Mouse (Mus musculus) CH12.LX (cell line): ENCODE measurements around the gene Hsf4. TPM values are rescaled to one million over a fixed set of nuclear protein-coding genes. Genes with fewer than 3 reads are reported as not detected.

Experiments
- DNase-seq: peaks from one replicate; pipeline ENCODE4 v3.0.0-alpha.2; 2013; ENCODE audit errors: extremely low read depth
- H3K27ac ChIP-seq: 2 replicates; pipeline ENCODE4 v1.5.1; 2012; ENCODE audit warnings: low read depth, mild to moderate bottlenecking, control low read depth, moderate library complexity; ENCODE audit not compliant: insufficient read depth
- H3K27me3 ChIP-seq: replicated peaks from 2 replicates; pipeline ENCODE3; 2012; ENCODE audit warnings: inconsistent platforms
- H3K36me3 ChIP-seq, 2 experiments: replicated peaks in 1 of 2; 2 replicates each; pipeline versions ENCODE3 to v1.6.1; 2012; ENCODE audit warnings: inconsistent platforms in 1 of 2, low read length in 1 of 2, mild to moderate bottlenecking in 1 of 2, mixed read lengths in 1 of 2, moderate library complexity in 1 of 2; ENCODE audit not compliant: control insufficient read depth in 1 of 2, insufficient read depth in 1 of 2
- H3K4me1 ChIP-seq, 2 experiments: 2 replicates each; pipeline ENCODE4 v1.6.1; 2012; ENCODE audit warnings: inconsistent platforms in 1 of 2, moderate library complexity in 1 of 2; ENCODE audit not compliant: insufficient read depth in 2 of 2, control insufficient read depth in 1 of 2
- H3K4me2 ChIP-seq: 2 replicates; pipeline ENCODE4 v1.6.1; 2012; ENCODE audit warnings: low read depth, mild to moderate bottlenecking, control low read depth; ENCODE audit not compliant: poor library complexity, insufficient read depth, severe bottlenecking
- H3K4me3 ChIP-seq, 3 experiments: fragments of 150-350 bp in 1 of 3; sonication (generic) in 1 of 3; replicated peaks in 1 of 3; 2 replicates each; pipeline versions ENCODE3 to v1.5.1; 2011 to 2012; ENCODE audit warnings: low read depth in 2 of 3, low read length in 2 of 3, mild to moderate bottlenecking in 2 of 3, moderate library complexity in 2 of 3, control low read depth in 1 of 3, improper control_type of control experiment in 1 of 3, inconsistent platforms in 1 of 3, mixed read lengths in 1 of 3; ENCODE audit not compliant: poor library complexity in 1 of 3
- H3K79me2 ChIP-seq: replicated peaks from 2 replicates; pipeline ENCODE4 v1.6.1; 2012; ENCODE audit warnings: mild to moderate bottlenecking, moderate library complexity; ENCODE audit not compliant: control insufficient read depth, poor library complexity, insufficient read depth, severe bottlenecking; ENCODE audit errors: extremely low read depth
- H3K9ac ChIP-seq: 2 replicates; pipeline ENCODE4 v1.6.1; 2012; ENCODE audit warnings: low read depth, mild to moderate bottlenecking, control low read depth, moderate library complexity; ENCODE audit not compliant: insufficient read depth
- H3K9me3 ChIP-seq: replicated peaks from 2 replicates; pipeline ENCODE3; 2012; ENCODE audit warnings: low read length, inconsistent platforms, mixed read lengths
- BHLHE40 ChIP-seq: IDR thresholded peaks from 2 replicates; pipeline ENCODE4 v1.6.1; 2011; ENCODE audit warnings: mild to moderate bottlenecking, low read depth, low read length, improper control_type of control experiment
- CHD1 ChIP-seq: IDR thresholded peaks from 2 replicates; pipeline ENCODE4 v1.6.1; 2012; ENCODE audit warnings: low read depth, low read length, improper control_type of control experiment, inconsistent platforms
- CTCF ChIP-seq, 2 experiments: IDR thresholded peaks in 1 of 2; conservative IDR thresholded peaks in 1 of 2; 2 replicates each; pipeline ENCODE4 v1.5.1; 2011 to 2012; ENCODE audit warnings: low read depth in 2 of 2, low read length in 2 of 2, improper control_type of control experiment in 1 of 2, inconsistent platforms in 1 of 2, mild to moderate bottlenecking in 1 of 2, moderate library complexity in 1 of 2
- E2F4 ChIP-seq: IDR thresholded peaks from 2 replicates; pipeline ENCODE4 v1.6.1; 2011; ENCODE audit warnings: low read depth, low read length, improper control_type of control experiment; ENCODE audit not compliant: insufficient replicate concordance
- GABPA ChIP-seq: IDR thresholded peaks from 2 replicates; pipeline ENCODE4 v1.6.1; 2012; ENCODE audit warnings: low read depth, low read length, improper control_type of control experiment, inconsistent platforms; ENCODE audit not compliant: insufficient replicate concordance
- IRF4 ChIP-seq: IDR thresholded peaks from 2 replicates; pipeline ENCODE4 v1.6.1; 2014; ENCODE audit warnings: low read depth, mild to moderate bottlenecking, inconsistent platforms, low read length, improper control_type of control experiment
- JUN ChIP-seq: IDR thresholded peaks from 2 replicates; pipeline ENCODE4 v1.6.1; 2011; ENCODE audit warnings: low read depth, mild to moderate bottlenecking, low read length, improper control_type of control experiment, moderate library complexity; ENCODE audit not compliant: insufficient read depth
- JUND ChIP-seq: conservative IDR thresholded peaks from 2 replicates; pipeline ENCODE4 v1.6.1; 2011; ENCODE audit warnings: low read depth, low read length, improper control_type of control experiment
- KAT2A ChIP-seq: IDR thresholded peaks from 2 replicates; pipeline ENCODE4 v1.6.1; 2012; ENCODE audit warnings: low read length, improper control_type of control experiment, inconsistent platforms; ENCODE audit not compliant: insufficient replicate concordance
- MEF2A ChIP-seq: IDR thresholded peaks from 2 replicates; pipeline ENCODE4 v1.6.1; 2014; ENCODE audit warnings: low read depth, mild to moderate bottlenecking, inconsistent platforms, low read length, improper control_type of control experiment, borderline replicate concordance
- MXI1 ChIP-seq: IDR thresholded peaks from 2 replicates; pipeline ENCODE4 v1.6.1; 2011; ENCODE audit warnings: mild to moderate bottlenecking, low read depth, low read length, improper control_type of control experiment
- NELFE ChIP-seq: IDR thresholded peaks from 2 replicates; pipeline ENCODE4 v1.6.1; 2011; ENCODE audit warnings: low read depth, low read length, improper control_type of control experiment
- NRF1 ChIP-seq: IDR thresholded peaks from 2 replicates; pipeline ENCODE4 v1.6.1; 2014; ENCODE audit warnings: low read depth, mild to moderate bottlenecking, inconsistent platforms, low read length, improper control_type of control experiment, moderate library complexity
- PAX5 ChIP-seq: IDR thresholded peaks from 2 replicates; pipeline ENCODE4 v1.6.1; 2012; ENCODE audit warnings: low read length, inconsistent platforms, mixed read lengths
- POLR2A ChIP-seq: IDR thresholded peaks from 2 replicates; pipeline ENCODE4 v1.6.1; 2011; ENCODE audit warnings: low read depth, mild to moderate bottlenecking, improper control_type of control experiment, low read length
- RAD21 ChIP-seq: IDR thresholded peaks from 2 replicates; pipeline ENCODE4 v1.6.1; 2011; ENCODE audit warnings: low read depth, mild to moderate bottlenecking, low read length, improper control_type of control experiment, moderate library complexity
- SIN3A ChIP-seq: IDR thresholded peaks from 2 replicates; pipeline ENCODE4 v1.6.1; 2012; ENCODE audit warnings: low read length, improper control_type of control experiment, inconsistent platforms
- SMC3 ChIP-seq: IDR thresholded peaks from 2 replicates; pipeline ENCODE4 v1.6.1; 2011; ENCODE audit warnings: low read depth, low read length, improper control_type of control experiment
- TBP ChIP-seq: conservative IDR thresholded peaks from 2 replicates; pipeline ENCODE4 v1.6.1; 2011; ENCODE audit warnings: low read depth, low read length, improper control_type of control experiment
- TCF12 ChIP-seq: IDR thresholded peaks from 2 replicates; pipeline ENCODE4 v1.6.1; 2014; ENCODE audit warnings: low read depth, mild to moderate bottlenecking, inconsistent platforms, low read length, improper control_type of control experiment
- UBTF ChIP-seq: IDR thresholded peaks from 2 replicates; pipeline ENCODE4 v1.6.1; 2012; ENCODE audit warnings: low read depth, mild to moderate bottlenecking, inconsistent platforms, low read length, improper control_type of control experiment, moderate library complexity
- USF1 ChIP-seq: IDR thresholded peaks from 2 replicates; pipeline ENCODE4 v1.6.1; 2014; ENCODE audit warnings: low read depth, mild to moderate bottlenecking, inconsistent platforms, low read length, improper control_type of control experiment
- ZC3H11A ChIP-seq: IDR thresholded peaks from 2 replicates; pipeline ENCODE4 v1.6.1; 2012; ENCODE audit warnings: low read depth, mild to moderate bottlenecking, inconsistent platforms, low read length, improper control_type of control experiment
- ZKSCAN1 ChIP-seq: IDR thresholded peaks from 2 replicates; pipeline ENCODE4 v1.6.1; 2012; ENCODE audit warnings: low read depth, inconsistent platforms, low read length, improper control_type of control experiment, borderline replicate concordance
- dilution Hi-C: fragments of 300-500 bp; cut with MboI; formaldehyde crosslinking; loops from 2 replicates; pipeline ENCODE4 v1.14.3; 2020; ENCODE audit warnings: low sequenced_read_pairs; ENCODE audit not compliant: extremely low pct_unique_long_range_greater_than_20kb, extremely low pct_ligation_motif_present
- in situ Hi-C: fragments of 300-500 bp; cut with MboI; formaldehyde crosslinking; loops from 3 replicates; pipeline ENCODE4 v1.14.3; 2019; ENCODE audit warnings: low sequenced_read_pairs, low pct_ligation_motif_present, low pct_unique_long_range_greater_than_20kb, mixed read lengths
- polyA plus RNA-seq: library from polyadenylated mRNA; unstranded; fragments of >175 nt; gene quantifications from 2 replicates; pipeline ENCODE4 v1.2.1, GENCODE M21; 2012; ENCODE audit warnings: low read depth; ENCODE audit not compliant: insufficient read length
- total RNA-seq, 2 experiments: library from RNA; depleted of rRNA; stranded (reverse); fragments of 300-350 nt in 1 of 2; fragments of >200 nt in 1 of 2; gene quantifications; 2 replicates each; pipeline ENCODE4 v1.2.3; 2012 to 2014

Gene Hsf4
- total and polyA plus RNA-seq, 3 experiments: 0.08 TPM; not detected in 2

DNA sequence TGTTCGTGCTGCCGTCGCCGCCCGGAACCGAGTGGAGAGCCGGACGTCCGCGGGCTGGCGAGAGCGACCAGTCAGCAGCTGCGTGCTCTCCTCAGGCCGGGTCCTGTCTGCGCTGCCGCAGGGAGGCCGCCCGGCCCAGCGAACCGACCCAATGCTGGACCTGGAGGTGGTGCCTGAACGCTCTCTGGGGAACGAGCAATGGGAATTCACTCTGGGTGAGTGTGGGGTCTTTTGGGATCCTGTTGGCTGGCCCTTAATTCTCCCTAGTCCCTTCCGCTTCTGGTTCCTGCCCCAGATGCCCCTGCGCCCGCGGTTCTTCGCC lies 44.4 kb upstream of the Hsf4 start:
- no peak for DNase-seq
- H3K27me3 ChIP-seq: no peaks in the 10 kb centered on the region
- peak overlapping the region; percentile 61 for H3K27ac ChIP-seq
- dilution Hi-C loops: no loop called here
- peak overlapping the region; percentile 88 for H3K9ac ChIP-seq
- peaks cover 21% of the 10 kb centered on the region for H3K79me2 ChIP-seq
- H3K9me3 ChIP-seq: no peaks in the 10 kb centered on the region
- in situ Hi-C loops: loop anchor here (5.0 kb wide), 1 partner anchor 78 kb away; no protein-coding TSS in a partner anchor
- H3K4me1 ChIP-seq: peaks cover 3 to 20% of the 10 kb centered on the region in 2 experiments; a peak in 3 of 4 replicates
- H3K36me3 ChIP-seq: peaks cover 0 to 9% of the 10 kb centered on the region in 2 experiments
- peak overlapping the region; percentile 78 for H3K4me2 ChIP-seq
- H3K4me3 ChIP-seq: peak overlapping the region; percentile 83 to 99 (median 97)
- TF ChIP-seq UBTF (0 out of 2 replicates have a peak, but pooled peaks have one; percentile 29), TCF12 (no peak), JUN (no peak), CTCF (conservative IDR thresholded peaks at IDR 0.05 in 1 of 2, IDR thresholded peaks at IDR 0.05 in 1 of 2; ENCODE audit: low read depth in 2 of 2, low read length in 2 of 2) (no peak), KAT2A (no peak), PAX5 (no peak), IRF4 (0 out of 2 replicates have a peak, but pooled peaks have one; percentile 6), E2F4 (no peak), BHLHE40 (0 out of 2 replicates have a peak, but pooled peaks have one; percentile 24), TBP (no peak), SIN3A (peak; percentile 94), GABPA (no peak), POLR2A (no peak; the same call in 1 of the 2 replicates), CHD1 (peak; percentile 32; the same call in 1 of the 2 replicates), NELFE (peak; percentile 83), ZKSCAN1 (no peak), ZC3H11A (no peak), SMC3 (0 out of 2 replicates have a peak, but pooled peaks have one; percentile 0), NRF1 (no peak)

DNA sequence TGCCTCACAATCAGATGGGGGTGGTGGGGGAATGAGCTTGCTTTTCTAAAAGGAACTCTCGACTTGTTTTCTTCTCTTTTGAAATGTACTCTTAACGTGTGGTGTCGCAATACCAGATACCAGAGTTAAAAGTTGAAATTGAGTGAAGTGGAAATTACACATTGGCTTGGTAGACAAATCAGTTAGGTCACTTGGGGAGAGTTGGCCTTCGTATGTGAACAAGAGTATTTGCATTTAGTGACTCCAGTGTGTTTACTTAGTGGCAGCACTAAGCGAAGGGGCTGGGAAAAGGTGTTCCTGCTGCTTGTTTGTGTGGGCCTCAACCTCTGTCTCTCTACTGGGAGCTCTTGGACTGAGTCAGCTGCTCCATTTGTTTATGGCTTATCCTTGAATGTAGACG lies 43.7 kb upstream of the Hsf4 start:
- peaks cover 3 to 20% of the 10 kb centered on the region in 2 experiments; a peak in 3 of 4 replicates for H3K4me1 ChIP-seq
- H3K9ac ChIP-seq: peak overlapping the region; percentile 88
- no peaks in the 10 kb centered on the region for H3K27me3 ChIP-seq
- H3K79me2 ChIP-seq: peaks cover 21% of the 10 kb centered on the region
- peak overlapping the region; percentile 78 for H3K4me2 ChIP-seq
- no peak for DNase-seq
- TF ChIP-seq JUND (no peak), MEF2A (no peak), CHD1 (no peak), KAT2A (no peak), USF1 (no peak), MXI1 (no peak), E2F4 (no peak), RAD21 (no peak)
- dilution Hi-C loops (no loop called here), in situ Hi-C loops (loop anchor here (5.0 kb wide), 1 partner anchor 79 kb away; no protein-coding TSS in a partner anchor)
- H3K9me3 ChIP-seq: no peaks in the 10 kb centered on the region
- peak overlapping the region; percentile 83 to 99 (median 97) for H3K4me3 ChIP-seq
- H3K36me3 ChIP-seq: peaks cover 0 to 11% of the 10 kb centered on the region in 2 experiments
- H3K27ac ChIP-seq: no peak overlapping the region
